In the genomic region with DNA sequence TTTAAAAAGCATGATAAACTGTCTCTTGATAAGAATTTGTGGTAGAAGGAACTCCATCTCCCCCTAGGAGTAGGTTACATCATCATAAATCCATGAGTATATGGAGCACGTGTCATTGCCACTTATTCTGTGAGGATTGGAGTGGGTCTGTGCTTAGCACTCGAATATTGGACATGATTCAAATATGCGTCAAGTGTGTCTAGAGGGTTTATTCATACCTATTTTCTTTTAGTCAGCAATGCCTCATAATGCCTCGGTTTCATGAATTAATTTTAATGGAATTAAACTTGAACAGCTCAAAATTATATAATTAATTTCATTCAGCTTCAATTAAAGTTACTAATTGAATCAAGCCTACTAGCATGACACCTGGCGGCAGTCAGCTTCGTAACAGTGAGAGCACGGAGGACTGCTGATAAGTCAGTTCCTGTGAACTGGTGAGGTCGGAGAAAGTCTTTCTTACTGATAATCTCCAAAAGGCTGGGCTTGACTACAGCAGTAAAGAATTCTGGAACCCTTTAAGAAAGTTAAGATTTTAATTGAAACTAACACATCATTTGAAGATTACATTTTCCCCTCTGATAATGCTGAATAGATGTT, we compare ENCODE assay signal across 15 mouse cellular contexts. TPM values are rescaled to one million over a fixed set of nuclear protein-coding genes. Genes with fewer than 3 reads are reported as not detected.
A peak's percentile ranks its signal among the peaks of the same experiment; 100 is the strongest.
DNase-seq lines count a peak whose midpoint lies in the region; ATAC-seq and TF ChIP-seq lines count a peak whose summit lies in the region.
"Had no signal": no experiment of that assay in that cellular context is flagged by ENCODE, and none has a peak within 500 bp of the region (broad histone marks: within the 10 kb centered on the region; RNA-seq: fewer than 3 reads in every experiment).

No protein-coding gene starts in this region.

- H3K27ac ChIP-seq in forebrain, embryonic 13.5 days = no peak overlapping the region
- no peak overlapping the region for H3K27ac ChIP-seq in forebrain, embryonic 10.5 days
- no peak overlapping the region for H3K27ac ChIP-seq in hindbrain, embryonic 14.5 days
- no peak overlapping the region for H3K27ac ChIP-seq in hindbrain, embryonic 12.5 days
- peak overlapping the region; percentile 44; the same call in 1 of the 2 replicates for H3K27ac ChIP-seq in lung, postnatal 0 days (ENCODE audit: low read length)
- H3K27ac ChIP-seq: hindbrain, embryonic 15.5 days; limb, embryonic 13.5 days had no signal

- no peaks in the 10 kb centered on the region for H3K36me3 ChIP-seq in forebrain, embryonic 13.5 days (ENCODE audit: poor library complexity, severe bottlenecking)
- H3K36me3 ChIP-seq in forebrain, embryonic 10.5 days (replicated peaks) = peaks cover 11% of the 10 kb centered on the region
- H3K36me3 ChIP-seq in hindbrain, embryonic 14.5 days (replicated peaks; ENCODE audit: control insufficient read depth, insufficient read depth) = no peaks in the 10 kb centered on the region
- no peaks in the 10 kb centered on the region for H3K36me3 ChIP-seq in hindbrain, embryonic 12.5 days
- H3K36me3 ChIP-seq in lung, postnatal 0 days (ENCODE audit: insufficient read depth, low read length) = no peaks in the 10 kb centered on the region
- H3K36me3 ChIP-seq: G1E; hindbrain, embryonic 15.5 days had no signal

- no peak for DNase-seq in forebrain, embryonic 10.5 days (ENCODE audit: extremely low spot score, low spot score)
- DNase-seq in hindbrain, embryonic 14.5 days (ENCODE audit: low spot score) = peak; percentile 26
- peak; percentile 75 for DNase-seq in 3T3-L1 (ENCODE audit: low read depth, low spot score)
- DNase-seq in lung, postnatal 0 days (ENCODE audit: low spot score) = peak; percentile 89
- DNase-seq in cerebellum, adult 18-20 months = no peak
- DNase-seq: cerebellum, postnatal 25 days; kidney, postnatal 14 days; layer of hippocampus, postnatal 36 days; thymus, adult 18-20 months had no signal

- H3K4me1 ChIP-seq in forebrain, embryonic 13.5 days = no peaks in the 10 kb centered on the region
- no peaks in the 10 kb centered on the region for H3K4me1 ChIP-seq in forebrain, embryonic 10.5 days
- H3K4me1 ChIP-seq in hindbrain, embryonic 14.5 days (replicated peaks; ENCODE audit: control insufficient read depth, insufficient read depth, low read length) = no peaks in the 10 kb centered on the region
- no peaks in the 10 kb centered on the region for H3K4me1 ChIP-seq in hindbrain, embryonic 12.5 days
- peaks cover 12% of the 10 kb centered on the region; the same call in 1 of the 2 replicates for H3K4me1 ChIP-seq in lung, postnatal 0 days (ENCODE audit: insufficient read depth, low read depth, low read length)
- H3K4me1 ChIP-seq: hindbrain, embryonic 15.5 days; limb, embryonic 13.5 days had no signal

- no peaks in the 10 kb centered on the region for H3K27me3 ChIP-seq in forebrain, embryonic 13.5 days
- no peaks in the 10 kb centered on the region for H3K27me3 ChIP-seq in forebrain, embryonic 10.5 days (ENCODE audit: poor library complexity, severe bottlenecking)
- H3K27me3 ChIP-seq in hindbrain, embryonic 14.5 days (ENCODE audit: control insufficient read depth, insufficient read depth, low read length) = no peaks in the 10 kb centered on the region
- H3K27me3 ChIP-seq in hindbrain, embryonic 12.5 days = no peaks in the 10 kb centered on the region
- H3K27me3 ChIP-seq in lung, postnatal 0 days (replicated peaks; ENCODE audit: insufficient read depth, low read length) = no peaks in the 10 kb centered on the region
- H3K27me3 ChIP-seq: hindbrain, embryonic 15.5 days; limb, embryonic 13.5 days had no signal

- no peak; the same call in 1 of the 2 replicates for TF ChIP-seq CTCF in lung, postnatal 0 days (IDR thresholded peaks at IDR 0.05)

- peak; percentile 86 for ATAC-seq in forebrain, embryonic 13.5 days
- ATAC-seq in hindbrain, embryonic 14.5 days (ENCODE audit: low FRiP score) = no peak
- no peak for ATAC-seq in hindbrain, embryonic 12.5 days (ENCODE audit: low FRiP score)
- peak; percentile 93 for ATAC-seq in lung, postnatal 0 days
- no peak for ATAC-seq in inflammation-experienced regulatory T-cells, adult 6 months

- no peaks in the 10 kb centered on the region for H3K9me3 ChIP-seq in forebrain, embryonic 13.5 days (replicated peaks)
- H3K9me3 ChIP-seq in forebrain, embryonic 10.5 days = no peaks in the 10 kb centered on the region
- no peaks in the 10 kb centered on the region for H3K9me3 ChIP-seq in hindbrain, embryonic 14.5 days (ENCODE audit: control insufficient read depth, low read length)
- H3K9me3 ChIP-seq in hindbrain, embryonic 12.5 days (replicated peaks) = no peaks in the 10 kb centered on the region
- no peaks in the 10 kb centered on the region for H3K9me3 ChIP-seq in lung, postnatal 0 days (ENCODE audit: low read length)
- H3K9me3 ChIP-seq: G1E; hindbrain, embryonic 15.5 days; limb, embryonic 13.5 days had no signal

- WGBS in forebrain, embryonic 13.5 days = 57% methylated on average over 8 of the region's 8 CpGs
- 88% methylated on average over 8 of the region's 8 CpGs for WGBS in forebrain, embryonic 10.5 days
- 68% methylated on average over 8 of the region's 8 CpGs for WGBS in hindbrain, embryonic 14.5 days
- 80% methylated on average over 8 of the region's 8 CpGs for WGBS in hindbrain, embryonic 12.5 days
- 37% methylated on average over 8 of the region's 8 CpGs for WGBS in lung, postnatal 0 days

- peak; percentile 98 for TF ChIP-seq EP300 in lung, postnatal 0 days (IDR thresholded peaks at IDR 0.05)

- H3K4me2 ChIP-seq in forebrain, embryonic 13.5 days = no peak overlapping the region
- H3K4me2 ChIP-seq in hindbrain, embryonic 14.5 days (replicated peaks) = no peak overlapping the region
- H3K4me2 ChIP-seq in hindbrain, embryonic 12.5 days (replicated peaks) = no peak overlapping the region
- no peak overlapping the region for H3K4me2 ChIP-seq in lung, postnatal 0 days (replicated peaks; ENCODE audit: low read depth, low read length)
- H3K4me2 ChIP-seq: hindbrain, embryonic 15.5 days; limb, embryonic 13.5 days had no signal

- no peak overlapping the region for H3K4me3 ChIP-seq in forebrain, embryonic 13.5 days
- H3K4me3 ChIP-seq in forebrain, embryonic 10.5 days = no peak overlapping the region
- no peak overlapping the region for H3K4me3 ChIP-seq in hindbrain, embryonic 14.5 days (replicated peaks; ENCODE audit: low read length)
- no peak overlapping the region for H3K4me3 ChIP-seq in hindbrain, embryonic 12.5 days
- no peak overlapping the region for H3K4me3 ChIP-seq in lung, postnatal 0 days (ENCODE audit: low read depth, low read length)
- H3K4me3 ChIP-seq: hindbrain, embryonic 15.5 days; limb, embryonic 13.5 days had no signal

- H3K9ac ChIP-seq in forebrain, embryonic 13.5 days = no peak overlapping the region
- no peak overlapping the region for H3K9ac ChIP-seq in hindbrain, embryonic 14.5 days
- H3K9ac ChIP-seq in hindbrain, embryonic 12.5 days = no peak overlapping the region
- no peak overlapping the region for H3K9ac ChIP-seq in lung, postnatal 0 days (replicated peaks; ENCODE audit: low read depth)
- H3K9ac ChIP-seq: hindbrain, embryonic 15.5 days; limb, embryonic 13.5 days had no signal

RNA-seq across cellular contexts. Expression of gene Mdfic, which starts 17.0 kb away (rescaled TPM):
- 1.6 and 1.7 TPM in 2 replicates for polyA plus RNA-seq in forebrain, embryonic 13.5 days (2015; fragmentation: Nextera tagmentation; extraction: Ambion mirVana)
- 3.3 TPM in 2 replicates for polyA plus RNA-seq in forebrain, embryonic 10.5 days (2016; fragmentation: Nextera tagmentation; extraction: Ambion mirVana)
- polyA plus RNA-seq in hindbrain, embryonic 14.5 days (2014; fragmentation: Nextera tagmentation; extraction: Ambion mirVana) = 1.5 and 2.5 TPM in 2 replicates
- 5.2 and 6.0 TPM in 2 replicates for polyA plus RNA-seq in hindbrain, embryonic 12.5 days (2016; fragmentation: Nextera tagmentation; extraction: Ambion mirVana)
- 9.1 and 12.0 TPM in 2 replicates for polyA plus RNA-seq in lung, postnatal 0 days (2015; fragmentation: Nextera tagmentation; extraction: Ambion mirVana)
- 10 to 100 TPM; 19.5 to 28.0 (median 21.3) TPM for polyA plus RNA-seq in inflammation-experienced regulatory T-cells, adult 6 months (2017; shearing (Covaris generic))
- polyA plus RNA-seq: G1E had no signal

Comparison
In these comparisons a context has a peak if more than half of its experiments do, and no peak if none do; other contexts are left out.
1. ATAC-seq: peak in forebrain, embryonic 13.5 days (single experiment) and lung, postnatal 0 days (single experiment); none in hindbrain, embryonic 14.5 days (single experiment), hindbrain, embryonic 12.5 days (single experiment) and inflammation-experienced regulatory T-cells, adult 6 months (single experiment).
2. DNase-seq: peak in hindbrain, embryonic 14.5 days (single experiment), 3T3-L1 (single experiment) and lung, postnatal 0 days (single experiment); none in forebrain, embryonic 10.5 days (single experiment) and cerebellum, adult 18-20 months (0 of 2).